Mouse (Mus musculus) heart, adult 8-10 months (tissue): ENCODE measurements at regions not wholly inside any gene's neighbourhood (a gene's known extent, or its start where the extent isn't known, plus 50 kb on each side); places are given as distances from the start of the nearest gene placed in this dataset.

Source experiments
- DNase-seq: peaks from one replicate; pipeline ENCODE4 v3.0.0; 2022; ENCODE audit warnings: low spot score

- DNase-seq: no peak
Measured at GRCm38 (mm10) chr1:44957125-44957524, 354.2 kb upstream of the Col3a1 start.

DNA sequence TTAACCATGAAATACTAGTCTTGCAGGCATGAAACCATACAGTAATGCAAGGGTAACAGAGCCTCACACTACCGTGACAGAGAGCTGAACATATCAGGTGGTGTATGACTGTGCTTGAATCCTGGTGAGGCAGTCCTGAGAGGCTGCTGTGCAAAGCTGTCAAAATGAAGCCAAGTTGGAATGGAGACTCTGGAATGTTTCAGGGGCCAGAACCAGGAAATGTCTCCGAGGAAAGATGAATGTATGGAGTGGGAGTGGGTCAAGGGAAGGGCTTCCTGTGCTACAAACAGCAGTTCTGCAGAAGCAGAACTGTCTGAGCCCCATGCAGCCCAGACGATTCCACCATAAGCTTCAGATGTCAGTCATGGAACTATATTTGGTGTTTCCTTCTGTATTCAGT is 324.2 kb upstream of the Col3a1 start:
- no peak for DNase-seq

DNA sequence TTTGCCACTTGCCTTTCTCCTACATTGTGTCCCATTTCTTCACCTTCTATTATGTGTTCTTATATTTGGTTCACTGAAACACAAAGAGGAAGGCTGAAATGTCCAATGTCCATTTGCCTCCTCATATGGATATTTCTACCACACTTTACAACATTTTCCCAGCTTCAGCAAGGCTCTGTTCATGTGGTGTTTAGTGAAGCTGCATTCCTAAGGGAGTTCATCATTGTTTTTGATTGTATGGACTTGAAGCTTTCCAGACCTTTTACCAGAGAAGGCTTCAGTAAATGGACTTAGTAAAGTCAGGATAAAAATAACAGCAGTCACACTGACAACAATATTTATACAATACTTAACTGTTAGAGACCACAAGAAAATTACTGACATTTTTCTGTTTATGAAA is 290.8 kb upstream of the Col3a1 start:
- no peak for DNase-seq

DNA sequence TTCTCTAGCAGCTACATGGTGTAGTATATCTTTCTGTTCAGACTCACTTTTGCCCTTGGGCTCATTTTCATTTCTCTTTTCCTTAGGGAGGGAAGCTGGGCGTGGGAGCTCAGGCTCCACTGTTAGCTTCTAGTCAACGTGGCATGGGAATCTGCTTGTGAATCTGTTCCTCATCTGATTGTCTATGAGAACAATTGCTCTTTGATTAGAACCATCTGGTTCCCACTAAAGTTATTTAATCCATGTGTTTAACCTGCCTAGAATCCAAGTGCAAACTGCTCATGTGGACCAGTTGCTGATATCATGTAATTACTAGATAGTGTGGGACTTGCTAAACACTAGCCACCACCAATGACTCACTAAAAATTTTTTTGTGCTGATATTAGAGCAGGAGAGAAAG is 290.1 kb upstream of the Col3a1 start:
- peak; percentile 31 for DNase-seq

DNA sequence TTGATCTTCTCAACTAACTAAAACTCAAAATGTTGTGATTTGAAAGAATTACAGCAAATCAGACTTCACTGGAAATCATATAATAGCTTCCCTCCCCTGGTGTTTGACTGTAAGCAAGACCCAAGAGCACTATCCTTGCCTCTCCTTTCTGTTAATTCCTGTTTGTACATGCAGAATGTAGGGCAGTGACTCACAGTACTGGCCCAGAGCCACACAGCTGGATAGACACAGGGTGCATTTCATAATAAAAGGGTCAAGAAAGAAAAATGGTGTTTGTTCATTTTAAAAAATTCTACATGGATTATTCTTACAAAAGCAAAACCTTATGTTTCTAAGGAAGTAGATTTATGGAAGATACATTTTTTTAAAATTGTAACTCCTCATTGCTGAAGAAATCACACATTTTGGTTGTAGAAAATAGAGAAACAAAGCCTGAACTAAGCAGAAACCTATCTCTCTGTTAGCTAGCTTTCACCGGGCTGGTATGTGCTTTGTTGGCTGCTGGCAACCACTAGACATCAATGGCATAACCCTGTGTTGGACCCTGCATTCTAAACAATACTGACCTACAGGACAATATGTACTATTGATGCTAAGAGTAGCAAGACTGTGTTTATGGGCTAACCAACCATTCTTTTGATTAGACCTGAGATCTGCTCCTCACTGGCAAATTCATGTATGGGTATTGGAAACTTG is 289.0 kb upstream of the Col3a1 start:
- DNase-seq: peak; percentile 83

DNA sequence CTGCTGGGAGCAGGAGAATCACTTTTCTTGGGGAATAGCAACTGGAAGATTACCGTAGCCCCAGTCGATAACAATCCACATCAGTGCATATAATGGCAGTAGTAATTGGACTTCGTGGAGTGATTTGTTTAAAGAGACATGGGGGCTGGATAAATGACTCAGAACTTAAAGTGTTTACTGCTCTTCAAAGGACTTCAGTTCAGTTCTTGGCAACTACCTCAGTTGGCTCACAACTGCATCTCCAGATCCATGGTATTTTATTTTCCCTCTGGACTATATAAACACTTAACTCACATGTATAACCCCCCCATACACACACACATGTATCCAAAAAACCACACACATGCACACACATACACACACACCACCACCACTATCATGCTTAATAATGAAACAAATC is 288.0 kb upstream of the Col3a1 start:
- no peak for DNase-seq

DNA sequence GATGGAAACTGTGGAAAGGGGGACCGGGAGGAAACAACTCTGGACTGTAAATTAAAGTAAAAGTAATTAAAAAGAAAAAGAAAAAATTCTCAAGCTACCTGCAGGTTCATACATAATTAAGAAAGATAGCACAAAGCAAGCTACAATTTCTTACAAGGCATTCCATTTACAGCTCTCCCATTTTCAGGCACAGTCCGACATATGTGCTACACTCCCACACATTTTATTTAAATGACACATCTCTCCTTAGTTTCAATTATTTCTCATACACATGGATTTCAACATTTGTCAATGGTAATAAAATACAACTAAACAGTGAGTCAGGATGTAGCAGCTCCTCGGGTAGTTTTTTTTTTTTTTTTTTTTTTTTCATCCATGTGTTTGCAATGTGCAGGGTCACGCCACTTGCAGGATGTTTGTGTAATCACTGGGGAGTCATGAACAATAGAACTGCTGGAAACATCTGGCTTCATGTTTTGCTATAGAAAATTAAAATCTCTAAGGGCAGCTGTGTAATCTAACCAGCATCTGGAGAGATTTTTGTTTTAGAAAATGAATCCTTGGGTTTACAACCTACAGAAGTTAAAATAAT is 279.8 kb upstream of the Col3a1 start:
- peak; percentile 32 for DNase-seq

- DNase-seq: no peak
Measured at GRCm38 (mm10) chr1:45033343-45033742, 278.0 kb upstream of the Col3a1 start.

GRCm38 (mm10) chr1:45041328-45041727 is 270.0 kb upstream of the Col3a1 start:
- DNase-seq: no peak

GRCm38 (mm10) chr1:45041815-45042214 is 269.5 kb upstream of the Col3a1 start:
- DNase-seq: no peak

GRCm38 (mm10) chr1:45043245-45043926 is 268.0 kb upstream of the Col3a1 start:
- peak; percentile 55 for DNase-seq

DNA sequence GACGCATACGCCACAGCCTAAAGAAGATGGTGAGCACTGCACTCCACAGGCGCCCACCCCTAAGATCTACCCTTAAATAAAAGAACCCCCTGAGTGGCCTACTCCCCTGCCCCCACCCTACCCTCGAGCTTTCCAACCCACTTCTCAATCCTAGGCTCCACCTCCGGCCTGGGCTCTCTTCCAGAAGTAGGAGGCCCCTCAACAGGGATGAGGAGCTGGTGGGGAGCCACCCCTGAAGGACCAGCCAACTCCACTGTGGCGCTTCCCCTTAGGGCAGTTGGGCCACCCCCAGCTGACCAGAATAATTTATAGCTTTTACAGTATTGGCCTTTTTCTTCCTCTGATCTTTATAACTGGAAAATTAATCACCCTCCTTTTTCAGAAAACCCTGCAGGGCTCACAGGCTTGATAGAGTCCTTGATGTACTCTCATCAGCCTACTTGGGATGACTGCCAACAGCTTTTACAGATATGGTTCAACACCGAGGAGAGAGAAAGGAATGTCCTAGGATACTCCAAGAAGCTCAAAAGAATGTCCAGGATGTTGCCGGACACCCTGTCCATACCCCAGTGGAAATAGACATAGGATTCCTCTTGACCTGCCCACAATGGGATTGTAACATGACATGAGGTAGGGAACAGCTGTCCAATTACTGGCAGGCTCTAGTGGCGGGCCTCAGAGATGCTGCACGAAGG is 220.3 kb upstream of the Col3a1 start:
- DNase-seq: no peak

- DNase-seq: no peak
Measured at GRCm38 (mm10) chr1:45100966-45101365, 210.4 kb upstream of the Col3a1 start.

DNA sequence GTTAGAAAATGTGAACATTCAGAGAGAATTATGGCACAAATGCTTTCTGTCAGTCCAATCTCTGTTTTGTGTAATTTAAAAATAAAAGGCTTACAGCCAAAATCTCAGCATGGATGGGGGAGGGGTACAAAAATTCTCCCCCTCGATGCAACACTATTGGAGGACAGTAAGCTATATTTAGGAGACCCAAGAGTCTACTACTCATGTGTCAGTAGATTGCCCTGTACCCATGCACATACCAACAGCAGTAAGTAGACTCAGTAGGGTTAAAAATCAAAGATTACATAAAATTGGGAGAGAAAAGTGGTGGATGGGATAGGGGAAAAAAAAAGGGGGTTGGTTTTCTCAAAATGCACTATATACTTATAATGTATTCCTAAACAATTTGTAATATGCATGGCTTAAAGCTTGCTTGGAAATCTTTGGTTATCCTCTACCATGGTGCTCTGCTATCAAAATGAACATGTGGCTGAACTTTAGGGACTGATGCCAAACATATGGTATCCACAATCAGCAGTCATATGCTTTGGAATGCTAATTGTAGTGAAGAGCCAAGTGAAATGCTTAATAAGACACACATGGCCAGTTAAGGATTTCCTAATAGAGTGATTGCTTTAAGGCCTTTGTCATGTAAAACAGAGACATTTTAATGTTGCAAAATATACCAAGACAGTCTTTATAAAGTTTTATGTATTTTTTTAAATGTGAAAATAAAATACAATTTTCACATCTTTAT is 194.8 kb upstream of the Col3a1 start:
- peak; percentile 41 for DNase-seq

DNA sequence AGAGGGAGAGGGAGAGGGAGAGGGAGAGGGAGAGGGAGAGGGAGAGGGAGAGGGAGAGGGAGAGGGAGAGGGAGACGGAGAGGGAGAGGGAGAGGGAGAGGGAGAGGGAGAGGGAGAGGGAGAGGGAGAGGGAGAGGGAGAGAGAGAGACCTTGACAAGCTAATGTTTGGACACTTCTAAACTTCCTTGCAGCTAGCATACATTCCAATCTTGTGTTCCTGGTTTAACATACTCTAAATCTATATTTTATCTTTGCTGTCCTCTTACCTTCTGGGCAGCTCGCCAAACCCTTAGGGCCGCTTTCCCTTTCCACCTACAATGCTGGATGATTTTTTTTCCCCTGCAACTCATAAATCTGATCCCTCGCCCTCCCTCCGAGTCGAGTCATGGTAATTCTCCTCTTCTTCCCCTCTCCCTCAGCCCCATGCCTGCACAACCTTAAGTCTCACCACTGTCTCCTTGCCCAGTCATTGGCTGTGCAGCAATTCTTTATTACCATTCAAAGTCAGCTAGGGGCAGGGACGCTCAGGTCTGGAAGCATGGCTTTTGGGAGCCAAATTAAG is 176.1 kb upstream of the Col3a1 start:
- DNase-seq: no peak

GRCm38 (mm10) chr1:45147019-45147418 is 164.3 kb upstream of the Col3a1 start:
- peak; percentile 13 for DNase-seq

GRCm38 (mm10) chr1:45181632-45182031 is 129.7 kb upstream of the Col3a1 start:
- DNase-seq: no peak

DNA sequence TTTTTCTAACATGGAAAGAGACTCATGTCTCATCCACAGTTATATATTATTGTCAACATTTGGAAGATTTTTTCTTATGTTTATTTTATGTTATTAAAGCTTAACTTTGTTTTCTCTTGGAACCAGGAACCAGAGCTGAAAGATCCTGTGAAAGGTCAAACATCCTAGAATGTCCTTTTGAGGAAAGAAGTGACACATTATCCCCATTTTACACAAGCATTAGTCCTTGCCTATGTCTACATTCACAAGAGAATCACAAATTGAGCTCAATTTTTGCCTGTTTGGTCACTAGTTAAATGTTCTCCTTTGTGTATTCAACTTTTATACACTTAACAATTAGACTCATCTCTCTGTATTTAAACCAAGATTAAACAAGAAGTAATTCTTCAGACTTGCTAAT is 126.0 kb upstream of the Col3a1 start:
- DNase-seq: no peak

DNA sequence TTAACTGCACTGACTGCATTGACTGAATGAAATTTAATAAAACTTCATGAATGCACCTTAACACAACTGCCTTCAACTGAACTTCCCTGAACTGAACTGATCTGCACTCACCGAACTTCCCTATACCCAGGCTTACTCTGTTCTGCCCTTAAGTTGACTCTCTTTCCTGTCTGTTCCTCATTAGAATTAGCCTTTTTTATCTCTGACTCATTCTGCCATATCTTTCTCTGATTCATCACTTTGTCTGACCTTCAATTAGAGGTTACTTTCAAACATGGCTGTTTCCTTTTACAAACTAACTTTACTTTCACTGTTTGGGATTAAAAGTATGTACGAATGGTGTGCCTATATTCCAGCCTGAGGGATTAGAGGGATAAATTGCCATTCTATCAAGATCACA is 103.4 kb upstream of the Col3a1 start:
- no peak for DNase-seq

GRCm38 (mm10) chr1:45216272-45216671 is 95.1 kb upstream of the Col3a1 start:
- DNase-seq: no peak
